Mouse (Mus musculus) erythroblast, embryonic 14.5 days (primary cell): Measurements from ENCODE around the gene Lhfpl2.

Experiments
- GATA1 ChIP-seq: IDR thresholded peaks from 2 replicates; pipeline ENCODE4 v1.6.1; 2012; ENCODE audit warnings: low read length, inconsistent platforms, mixed read lengths
- TAL1 ChIP-seq: IDR thresholded peaks from 3 replicates; pipeline ENCODE4 v1.6.1; 2012; ENCODE audit warnings: low read length, inconsistent platforms, mixed read lengths

- no peak for TF ChIP-seq GATA1
- TF ChIP-seq TAL1: no peak
Measured at GRCm38 (mm10) chr13:94130394-94130793, 72.8 kb downstream of the Lhfpl2 start.
